Mouse (Mus musculus): Measurements from ENCODE around the gene Zfp12. TPM values are rescaled to one million over a fixed set of nuclear protein-coding genes. Genes with fewer than 3 reads are reported as not detected.

Zfp12 gene
- polyA plus RNA-seq, 1 experiment from 2014 or later, result 2.1 TPM

DNA sequence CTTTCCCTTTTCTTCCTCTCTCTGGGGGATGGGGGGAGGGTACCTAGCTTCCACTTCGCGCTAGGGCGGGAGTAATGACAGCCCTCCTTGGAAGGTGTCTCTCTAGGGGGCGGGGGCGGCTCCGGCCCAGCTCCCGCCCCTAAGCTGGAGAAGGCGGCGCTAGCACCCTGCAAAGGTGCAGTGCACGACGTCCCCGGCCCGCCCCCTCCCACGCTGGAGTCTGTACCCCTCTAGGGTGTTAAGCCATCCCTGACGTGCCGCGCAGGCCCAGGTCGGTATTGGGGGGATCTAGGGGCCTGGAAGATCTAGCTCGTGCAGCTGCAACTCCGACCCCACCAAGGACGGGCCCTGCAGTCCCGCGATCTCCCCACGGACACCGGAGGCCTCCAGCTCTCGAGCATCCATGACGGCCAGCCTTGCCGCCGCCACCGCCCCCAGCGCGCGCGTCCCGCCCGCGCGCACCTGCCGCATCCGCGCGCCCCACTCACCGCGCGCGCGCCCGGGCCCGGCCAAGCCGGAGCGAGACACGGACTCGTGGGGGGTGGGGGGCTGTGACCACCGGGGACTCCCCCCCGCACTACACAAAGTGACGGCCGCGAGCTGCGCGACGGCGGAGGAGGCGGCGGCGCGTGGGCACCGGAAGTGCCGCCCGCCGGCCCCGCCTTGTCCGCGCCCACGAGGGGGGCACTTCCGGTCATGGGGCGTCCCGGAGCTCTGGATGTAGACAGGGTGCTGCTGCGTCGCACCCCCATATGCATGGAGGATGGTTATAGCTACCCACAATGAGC, 34.6 kb downstream of the Zfp12 start, which contains the start of gene Zfp316:
Zfp316 (minus strand) TSS at position 660 of the 788 bp plus-strand sequence.
- 0 out of 2 replicates have a peak, but pooled peaks have one; percentile 9 for TF ChIP-seq CTCF (IDR thresholded peaks at IDR 0.05; ENCODE audit: low read depth)
- Histone ChIP-seq H3K27ac (ENCODE audit: low read depth, low read length) (no peak within 1 kb of the TSS; the same call in 1 of the 2 replicates), H3K9me3 (ENCODE audit: control insufficient read depth) (no peaks in the 10 kb centered on the region), H3K9ac (ENCODE audit: low read depth, low read length) (peak within 1 kb of the TSS; percentile 68), H3K4me3 (ENCODE audit: low read depth, low read length) (peak within 1 kb of the TSS; percentile 94), H3K4me1 (replicated peaks; ENCODE audit: control insufficient read depth, insufficient read depth, low read length) (0 out of 2 replicates have a peak, but pooled peaks cover 3% of the 10 kb centered on the region), H3K4me2 (replicated peaks; ENCODE audit: low read depth) (peak within 1 kb of the TSS; percentile 98), H3K36me3 (ENCODE audit: control insufficient read depth, insufficient read depth) (no peaks in the 10 kb centered on the region; the same call in 1 of the 2 replicates), H3K27me3 (replicated peaks; ENCODE audit: control insufficient read depth, insufficient read depth, low read length) (no peaks in the 10 kb centered on the region)
- under 1% methylated on average over 68 of the region's 79 CpGs for WGBS
- peak; percentile 70 for ATAC-seq

DNA sequence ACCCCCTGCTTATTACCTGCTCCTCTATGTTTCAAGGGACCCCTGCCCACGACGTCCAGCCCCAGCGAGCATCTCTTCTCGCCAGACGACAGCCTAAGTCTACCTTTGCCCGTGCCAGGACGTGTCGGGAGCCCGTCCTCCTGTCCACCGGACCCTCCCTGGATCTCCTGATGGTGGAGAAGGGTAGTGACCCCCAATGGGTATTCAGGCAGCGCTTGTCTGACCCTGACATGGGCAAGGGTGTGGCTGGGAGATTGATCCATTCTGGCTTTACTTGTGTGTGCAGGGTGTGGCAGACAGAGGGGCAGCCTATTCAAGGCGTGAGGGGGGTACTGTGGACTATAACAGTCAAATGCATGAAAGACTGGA, 35.2 kb downstream of the Zfp12 start:
- no peak for TF ChIP-seq CTCF (IDR thresholded peaks at IDR 0.05; ENCODE audit: low read depth)
- Histone ChIP-seq H3K27me3 (replicated peaks; ENCODE audit: control insufficient read depth, insufficient read depth, low read length) (no peaks in the 10 kb centered on the region), H3K4me3 (ENCODE audit: low read depth, low read length) (peak overlapping the region; percentile 94), H3K27ac (ENCODE audit: low read depth, low read length) (no peak overlapping the region), H3K9me3 (ENCODE audit: control insufficient read depth) (no peaks in the 10 kb centered on the region), H3K36me3 (ENCODE audit: control insufficient read depth, insufficient read depth) (no peaks in the 10 kb centered on the region), H3K9ac (ENCODE audit: low read depth, low read length) (peak overlapping the region; percentile 68), H3K4me2 (replicated peaks; ENCODE audit: low read depth) (peak overlapping the region; percentile 98), H3K4me1 (replicated peaks; ENCODE audit: control insufficient read depth, insufficient read depth, low read length) (0 out of 2 replicates have a peak, but pooled peaks cover 3% of the 10 kb centered on the region)
- WGBS, result 3% methylated on average over 12 of the region's 12 CpGs
- peak; percentile 17; the same call in 1 of the 2 replicates for ATAC-seq

DNA sequence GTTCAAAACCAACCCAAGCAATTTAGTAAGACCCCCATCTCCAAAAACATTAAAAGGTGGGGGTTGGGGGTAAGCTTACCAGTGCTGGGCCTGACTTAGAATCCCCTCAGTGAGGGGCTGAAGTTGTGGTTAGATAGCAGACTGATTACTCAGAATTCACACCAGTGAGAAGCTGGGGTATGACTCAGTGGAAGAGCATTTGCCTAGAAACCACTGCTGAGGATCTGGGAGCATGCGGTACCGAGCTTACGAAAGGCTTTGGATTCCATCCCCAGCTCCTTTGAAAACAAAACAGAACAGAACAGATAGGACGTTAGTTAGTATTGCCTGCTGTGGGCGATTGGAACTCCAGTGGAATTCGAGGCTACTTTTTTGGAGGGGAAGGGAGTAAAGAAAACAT, 36.7 kb downstream of the Zfp12 start:
- no peaks in the 10 kb centered on the region for H3K9me3 ChIP-seq (ENCODE audit: control insufficient read depth)
- no peak overlapping the region for H3K9ac ChIP-seq (ENCODE audit: low read depth, low read length)
- no peak for ATAC-seq
- H3K4me2 ChIP-seq (replicated peaks; ENCODE audit: low read depth), result no peak overlapping the region
- 84% methylated on average over 6 of the region's 6 CpGs for WGBS
- H3K27ac ChIP-seq (ENCODE audit: low read depth, low read length), result no peak overlapping the region
- H3K4me1 ChIP-seq (replicated peaks; ENCODE audit: control insufficient read depth, insufficient read depth, low read length), result 0 out of 2 replicates have a peak, but pooled peaks cover 3% of the 10 kb centered on the region
- H3K4me3 ChIP-seq (ENCODE audit: low read depth, low read length), result no peak overlapping the region
- no peaks in the 10 kb centered on the region for H3K36me3 ChIP-seq (ENCODE audit: control insufficient read depth, insufficient read depth)
- H3K27me3 ChIP-seq (replicated peaks; ENCODE audit: control insufficient read depth, insufficient read depth, low read length), result no peaks in the 10 kb centered on the region
- TF ChIP-seq CTCF (IDR thresholded peaks at IDR 0.05; ENCODE audit: low read depth), result no peak

DNA sequence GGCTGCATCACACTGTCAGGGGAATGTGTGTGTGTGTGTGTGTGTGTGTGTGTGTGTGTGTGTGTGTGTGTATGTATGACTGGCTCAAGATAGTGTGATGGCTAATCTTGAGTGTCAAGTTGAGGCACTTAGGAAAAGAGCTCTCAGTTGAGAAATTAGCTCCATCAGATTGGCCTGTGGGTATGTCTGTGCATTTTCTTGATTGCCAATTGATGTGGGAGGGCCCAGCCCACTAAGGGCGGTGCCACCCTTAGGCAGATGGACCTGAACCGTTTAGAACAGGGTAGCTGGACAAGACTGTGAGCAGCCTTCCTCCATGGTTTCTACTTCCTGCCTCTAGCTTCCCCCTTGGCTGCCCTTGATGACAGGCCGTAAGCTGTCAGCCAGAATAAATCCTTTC, 37.1 kb downstream of the Zfp12 start:
- H3K4me1 ChIP-seq (replicated peaks; ENCODE audit: control insufficient read depth, insufficient read depth, low read length), result 0 out of 2 replicates have a peak, but pooled peaks cover 3% of the 10 kb centered on the region
- H3K9me3 ChIP-seq (ENCODE audit: control insufficient read depth), result no peaks in the 10 kb centered on the region
- H3K4me2 ChIP-seq (replicated peaks; ENCODE audit: low read depth), result no peak overlapping the region
- WGBS, result 77% methylated on average over 3 of the region's 3 CpGs
- no peaks in the 10 kb centered on the region for H3K36me3 ChIP-seq (ENCODE audit: control insufficient read depth, insufficient read depth)
- no peak for ATAC-seq
- no peak overlapping the region for H3K27ac ChIP-seq (ENCODE audit: low read depth, low read length)
- H3K27me3 ChIP-seq (replicated peaks; ENCODE audit: control insufficient read depth, insufficient read depth, low read length), result no peaks in the 10 kb centered on the region
- TF ChIP-seq CTCF (IDR thresholded peaks at IDR 0.05; ENCODE audit: low read depth), result no peak
- no peak overlapping the region for H3K9ac ChIP-seq (ENCODE audit: low read depth, low read length)
- H3K4me3 ChIP-seq (ENCODE audit: low read depth, low read length), result no peak overlapping the region

DNA sequence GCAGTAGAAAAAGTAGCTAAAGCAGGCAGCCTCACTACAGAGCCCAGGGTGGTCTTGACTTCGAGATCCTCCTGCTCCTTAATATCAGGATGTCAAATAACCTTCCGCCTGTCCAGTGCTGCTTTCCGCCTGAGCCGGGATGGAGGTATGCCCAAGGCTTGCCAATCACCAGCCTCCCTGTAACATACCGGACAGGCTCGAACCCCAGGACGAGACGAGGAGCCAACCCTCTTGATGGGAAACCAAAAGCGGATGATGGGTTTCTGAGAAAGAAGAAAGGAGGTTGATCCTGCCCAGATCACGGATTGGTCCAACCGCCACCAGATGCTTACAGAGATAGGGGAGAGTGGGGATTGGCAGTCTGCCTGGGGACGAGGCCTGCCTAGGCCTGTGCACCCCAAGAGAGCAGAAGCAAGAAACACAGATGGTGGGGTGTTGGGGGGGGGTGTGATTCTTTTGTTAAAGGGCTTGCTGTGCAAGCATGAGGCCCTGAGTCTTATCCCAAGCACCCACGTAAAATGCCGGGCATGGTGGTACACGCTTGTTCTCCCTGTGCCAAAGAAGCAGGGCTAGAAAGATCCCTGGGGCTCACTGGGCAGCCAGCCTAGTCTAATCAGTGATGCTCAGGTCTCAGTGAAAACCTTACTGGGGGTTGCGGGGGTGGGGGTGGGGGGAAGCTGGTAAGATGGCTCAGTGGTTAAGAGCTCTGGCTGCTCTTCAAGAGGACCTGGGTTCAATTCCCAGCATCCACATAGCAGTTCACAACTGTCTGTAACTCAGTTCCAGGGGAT, 37.8 kb downstream of the Zfp12 start:
- Histone ChIP-seq H3K27ac (ENCODE audit: low read depth, low read length) (no peak overlapping the region), H3K4me3 (ENCODE audit: low read depth, low read length) (no peak overlapping the region), H3K36me3 (ENCODE audit: control insufficient read depth, insufficient read depth) (no peaks in the 10 kb centered on the region), H3K9me3 (ENCODE audit: control insufficient read depth) (no peaks in the 10 kb centered on the region), H3K27me3 (replicated peaks; ENCODE audit: control insufficient read depth, insufficient read depth, low read length) (0 out of 2 replicates have a peak, but pooled peaks cover 4% of the 10 kb centered on the region), H3K4me2 (replicated peaks; ENCODE audit: low read depth) (no peak overlapping the region), H3K4me1 (replicated peaks; ENCODE audit: control insufficient read depth, insufficient read depth, low read length) (0 out of 2 replicates have a peak, but pooled peaks cover 3% of the 10 kb centered on the region), H3K9ac (ENCODE audit: low read depth, low read length) (no peak overlapping the region)
- ATAC-seq, result no peak
- TF ChIP-seq CTCF (IDR thresholded peaks at IDR 0.05; ENCODE audit: low read depth), result no peak
- 92% methylated on average over 16 of the region's 16 CpGs for WGBS

DNA sequence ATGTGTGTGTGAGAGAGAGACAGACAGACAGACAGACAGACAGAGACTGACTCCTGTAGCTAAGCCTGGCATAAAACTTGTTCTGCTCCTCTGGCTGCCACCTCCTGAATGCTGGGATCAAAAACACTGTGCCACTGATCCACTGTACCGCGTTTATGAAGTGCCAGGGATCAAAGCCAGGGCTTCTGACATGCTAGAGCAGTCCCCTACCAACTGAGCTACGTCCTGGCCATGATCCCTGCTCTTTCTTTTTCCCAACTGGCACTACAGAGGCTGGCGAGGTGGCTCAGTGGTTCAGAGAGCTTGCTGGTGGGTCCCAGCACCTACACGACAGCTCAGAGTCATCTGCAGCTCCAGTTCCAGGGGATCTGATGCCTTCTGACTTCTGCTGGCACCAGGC, 40.8 kb downstream of the Zfp12 start:
- WGBS, result 56% methylated on average over 5 of the region's 5 CpGs
- ATAC-seq, result no peak
- no peak overlapping the region for H3K27ac ChIP-seq (ENCODE audit: low read depth, low read length)
- no peak for TF ChIP-seq CTCF (IDR thresholded peaks at IDR 0.05; ENCODE audit: low read depth)
- peaks cover 12% of the 10 kb centered on the region; the same call in 1 of the 2 replicates for H3K27me3 ChIP-seq (replicated peaks; ENCODE audit: control insufficient read depth, insufficient read depth, low read length)
- H3K9me3 ChIP-seq (ENCODE audit: control insufficient read depth), result no peaks in the 10 kb centered on the region
- H3K4me1 ChIP-seq (replicated peaks; ENCODE audit: control insufficient read depth, insufficient read depth, low read length), result no peaks in the 10 kb centered on the region
- H3K36me3 ChIP-seq (ENCODE audit: control insufficient read depth, insufficient read depth), result no peaks in the 10 kb centered on the region
- H3K4me2 ChIP-seq (replicated peaks; ENCODE audit: low read depth), result no peak overlapping the region
- no peak overlapping the region for H3K9ac ChIP-seq (ENCODE audit: low read depth, low read length)
- H3K4me3 ChIP-seq (ENCODE audit: low read depth, low read length), result no peak overlapping the region
